Mouse (Mus musculus): ENCODE measurements at regions not wholly inside any gene's neighbourhood (a gene's known extent, or its start where the extent isn't known, plus 50 kb on each side); places are given as distances from the start of the nearest gene placed in this dataset.

GRCm38 (mm10) chr12:110027345-110027744 is 251.5 kb upstream of the Dio3 start:
- no peak for DNase-seq (ENCODE audit: low spot score)

- no peak for DNase-seq (ENCODE audit: low spot score)
These were observed 250.9 kb upstream of the Dio3 start for GRCm38 (mm10) chr12:110027976-110028375.

- DNase-seq (ENCODE audit: low spot score), result no peak
These were observed 250.2 kb upstream of the Dio3 start for GRCm38 (mm10) chr12:110028646-110029045.

GRCm38 (mm10) chr12:110031326-110031725 is 247.5 kb upstream of the Dio3 start:
- no peak for DNase-seq (ENCODE audit: low spot score)

- DNase-seq (ENCODE audit: low spot score), result no peak
These were observed 243.7 kb upstream of the Dio3 start for GRCm38 (mm10) chr12:110035171-110035570.

- DNase-seq (ENCODE audit: low spot score), result no peak
These were observed 238.2 kb upstream of the Dio3 start for GRCm38 (mm10) chr12:110040682-110041081.

GRCm38 (mm10) chr12:110041782-110042181 is 237.1 kb upstream of the Dio3 start:
- DNase-seq (ENCODE audit: low spot score), result no peak

- no peak for DNase-seq (ENCODE audit: low spot score)
These were observed 234.6 kb upstream of the Dio3 start for GRCm38 (mm10) chr12:110044266-110044665.

- DNase-seq (ENCODE audit: low spot score), result no peak
These were observed 234.1 kb upstream of the Dio3 start for GRCm38 (mm10) chr12:110044721-110045120.

- no peak for DNase-seq (ENCODE audit: low spot score)
These were observed 233.0 kb upstream of the Dio3 start for GRCm38 (mm10) chr12:110045770-110046330.

- no peak for DNase-seq (ENCODE audit: low spot score)
These were observed 232.3 kb upstream of the Dio3 start for GRCm38 (mm10) chr12:110046613-110047012.

- DNase-seq (ENCODE audit: low spot score), result no peak
These were observed 231.2 kb upstream of the Dio3 start for GRCm38 (mm10) chr12:110047466-110048250.

GRCm38 (mm10) chr12:110049154-110049736 is 229.6 kb upstream of the Dio3 start:
- DNase-seq (ENCODE audit: low spot score), result no peak

GRCm38 (mm10) chr12:110059321-110059720 is 219.5 kb upstream of the Dio3 start:
- DNase-seq (ENCODE audit: low spot score), result no peak

- DNase-seq (ENCODE audit: low spot score), result no peak
These were observed 216.9 kb upstream of the Dio3 start for GRCm38 (mm10) chr12:110061961-110062360.

- DNase-seq (ENCODE audit: low spot score), result no peak
These were observed 215.9 kb upstream of the Dio3 start for GRCm38 (mm10) chr12:110063013-110063412.

GRCm38 (mm10) chr12:110066361-110066885 is 212.4 kb upstream of the Dio3 start:
- DNase-seq (ENCODE audit: low spot score), result no peak

- DNase-seq (ENCODE audit: low spot score), result no peak
These were observed 208.4 kb upstream of the Dio3 start for GRCm38 (mm10) chr12:110070506-110070905.

- DNase-seq (ENCODE audit: low spot score), result no peak
These were observed 207.0 kb upstream of the Dio3 start for GRCm38 (mm10) chr12:110071823-110072222.

GRCm38 (mm10) chr12:110074921-110075320 is 203.9 kb upstream of the Dio3 start:
- no peak for DNase-seq (ENCODE audit: low spot score)

GRCm38 (mm10) chr12:110077211-110077884 is 201.5 kb upstream of the Dio3 start:
- DNase-seq (ENCODE audit: low spot score), result no peak

- no peak for DNase-seq (ENCODE audit: low spot score)
These were observed 200.8 kb upstream of the Dio3 start for GRCm38 (mm10) chr12:110078081-110078505.
